Mouse (Mus musculus): ENCODE data around the gene Mark1. TPM values are rescaled to one million over a fixed set of nuclear protein-coding genes. Genes with fewer than 3 reads are reported as not detected.

Gene Mark1
- polyA plus RNA-seq, 1 experiment from 2014 or later = 2.6 TPM

DNA sequence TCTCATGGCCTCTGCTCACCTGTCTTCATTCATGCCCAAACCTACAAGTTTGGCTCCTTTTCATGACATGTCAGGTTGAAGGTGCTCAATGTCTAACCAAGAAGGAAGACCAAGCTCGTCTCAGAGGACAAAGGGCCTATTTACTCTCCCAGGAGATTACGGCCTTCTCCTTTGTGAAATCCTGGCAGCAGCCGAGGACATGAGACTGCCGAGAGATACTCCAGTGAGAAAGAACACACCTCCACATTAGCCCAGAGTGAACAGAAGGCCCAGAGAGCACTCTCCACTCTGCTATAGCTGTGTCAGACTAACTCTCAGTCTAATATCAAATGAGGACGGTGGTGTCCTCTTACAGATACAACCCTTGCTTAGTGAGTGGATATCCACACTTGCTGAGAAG, 47.6 kb downstream of the Mark1 start:
- ATAC-seq (replicated peaks; ENCODE audit: low FRiP score, low TSS enrichment, low read depth) (0 out of 2 replicates have a peak, but pooled peaks have one; percentile 27), DNase-seq (ENCODE audit: low spot score) (no peak)
- 0 out of 2 replicates have a peak, but pooled peaks cover under 1% of the 10 kb centered on the region for H3K9me3 ChIP-seq (ENCODE audit: control insufficient read depth, low read length)
- no peaks in the 10 kb centered on the region for H3K27me3 ChIP-seq (replicated peaks; ENCODE audit: control insufficient read depth, insufficient read depth, low read length)
- H3K4me3 ChIP-seq (ENCODE audit: low read depth, low read length) = no peak overlapping the region
- no peaks in the 10 kb centered on the region for H3K36me3 ChIP-seq (ENCODE audit: control insufficient read depth, insufficient read depth, low read length)
- H3K4me2 ChIP-seq (ENCODE audit: low read length) = no peak overlapping the region
- 51% methylated on average over 5 of the region's 5 CpGs for WGBS
- no peak overlapping the region for H3K9ac ChIP-seq (ENCODE audit: low read length)
- H3K27ac ChIP-seq (ENCODE audit: low read depth) = no peak overlapping the region; the same call in 1 of the 2 replicates
- peaks cover 5% of the 10 kb centered on the region; the same call in 1 of the 2 replicates for H3K4me1 ChIP-seq (replicated peaks; ENCODE audit: control insufficient read depth, insufficient read depth, low read length)

GRCm38 (mm10) chr1:184951057-184951456, 48.3 kb downstream of the Mark1 start:
- Histone ChIP-seq H3K4me2 (ENCODE audit: low read length) (no peak overlapping the region), H3K4me3 (ENCODE audit: low read depth, low read length) (no peak overlapping the region), H3K27ac (ENCODE audit: low read depth) (no peak overlapping the region), H3K4me1 (replicated peaks; ENCODE audit: control insufficient read depth, insufficient read depth, low read length) (peaks cover 5% of the 10 kb centered on the region; the same call in 1 of the 2 replicates), H3K9me3 (ENCODE audit: control insufficient read depth, low read length) (no peaks in the 10 kb centered on the region), H3K9ac (ENCODE audit: low read length) (no peak overlapping the region), H3K36me3 (ENCODE audit: control insufficient read depth, insufficient read depth, low read length) (no peaks in the 10 kb centered on the region), H3K27me3 (replicated peaks; ENCODE audit: control insufficient read depth, insufficient read depth, low read length) (no peaks in the 10 kb centered on the region)
- DNase-seq (ENCODE audit: low spot score) (no peak), ATAC-seq (replicated peaks; ENCODE audit: low FRiP score, low TSS enrichment, low read depth) (no peak)
- WGBS = 87% methylated on average over 11 of the region's 11 CpGs

GRCm38 (mm10) chr1:184938106-184938505, 61.3 kb downstream of the Mark1 start:
- DNase-seq (ENCODE audit: low spot score) (no peak), ATAC-seq (replicated peaks; ENCODE audit: low FRiP score, low TSS enrichment, low read depth) (no peak)
- H3K4me2 ChIP-seq (ENCODE audit: low read length) = no peak overlapping the region
- no peaks in the 10 kb centered on the region for H3K9me3 ChIP-seq (ENCODE audit: control insufficient read depth, low read length)
- H3K36me3 ChIP-seq (ENCODE audit: control insufficient read depth, insufficient read depth, low read length) = no peaks in the 10 kb centered on the region
- WGBS = 81% methylated on average over 4 of the region's 4 CpGs
- H3K9ac ChIP-seq (ENCODE audit: low read length) = no peak overlapping the region
- H3K4me1 ChIP-seq (replicated peaks; ENCODE audit: control insufficient read depth, insufficient read depth, low read length) = no peaks in the 10 kb centered on the region
- H3K4me3 ChIP-seq (ENCODE audit: low read depth, low read length) = no peak overlapping the region
- no peak overlapping the region for H3K27ac ChIP-seq (ENCODE audit: low read depth)
- H3K27me3 ChIP-seq (replicated peaks; ENCODE audit: control insufficient read depth, insufficient read depth, low read length) = no peaks in the 10 kb centered on the region

GRCm38 (mm10) chr1:184935980-184936379, 63.4 kb downstream of the Mark1 start:
- 47% methylated on average over 5 of the region's 5 CpGs for WGBS
- no peak for ATAC-seq (replicated peaks; ENCODE audit: low FRiP score, low TSS enrichment, low read depth)

GRCm38 (mm10) chr1:184935490-184935889, 63.9 kb downstream of the Mark1 start:
- WGBS = 59% methylated on average over 6 of the region's 6 CpGs
- ATAC-seq (replicated peaks; ENCODE audit: low FRiP score, low TSS enrichment, low read depth) (no peak), DNase-seq (ENCODE audit: low spot score) (no peak)
- Histone ChIP-seq H3K9me3 (ENCODE audit: control insufficient read depth, low read length) (no peaks in the 10 kb centered on the region), H3K27me3 (replicated peaks; ENCODE audit: control insufficient read depth, insufficient read depth, low read length) (no peaks in the 10 kb centered on the region), H3K27ac (ENCODE audit: low read depth) (no peak overlapping the region), H3K4me1 (replicated peaks; ENCODE audit: control insufficient read depth, insufficient read depth, low read length) (no peaks in the 10 kb centered on the region), H3K36me3 (ENCODE audit: control insufficient read depth, insufficient read depth, low read length) (no peaks in the 10 kb centered on the region), H3K4me3 (ENCODE audit: low read depth, low read length) (no peak overlapping the region), H3K4me2 (ENCODE audit: low read length) (no peak overlapping the region), H3K9ac (ENCODE audit: low read length) (no peak overlapping the region)

More at GRCm38 (mm10) chr1:184935980-184936379, 63.4 kb downstream of the Mark1 start:
- no peaks in the 10 kb centered on the region for H3K4me1 ChIP-seq (replicated peaks; ENCODE audit: control insufficient read depth, insufficient read depth, low read length)
- no peaks in the 10 kb centered on the region for H3K27me3 ChIP-seq (replicated peaks; ENCODE audit: control insufficient read depth, insufficient read depth, low read length)
- H3K9me3 ChIP-seq (ENCODE audit: control insufficient read depth, low read length) = no peaks in the 10 kb centered on the region
- no peak overlapping the region for H3K4me3 ChIP-seq (ENCODE audit: low read depth, low read length)
- no peak overlapping the region for H3K27ac ChIP-seq (ENCODE audit: low read depth)
- no peaks in the 10 kb centered on the region for H3K36me3 ChIP-seq (ENCODE audit: control insufficient read depth, insufficient read depth, low read length)
- no peak overlapping the region for H3K4me2 ChIP-seq (ENCODE audit: low read length)
- no peak overlapping the region for H3K9ac ChIP-seq (ENCODE audit: low read length)
- no peak for DNase-seq (ENCODE audit: low spot score)

DNA sequence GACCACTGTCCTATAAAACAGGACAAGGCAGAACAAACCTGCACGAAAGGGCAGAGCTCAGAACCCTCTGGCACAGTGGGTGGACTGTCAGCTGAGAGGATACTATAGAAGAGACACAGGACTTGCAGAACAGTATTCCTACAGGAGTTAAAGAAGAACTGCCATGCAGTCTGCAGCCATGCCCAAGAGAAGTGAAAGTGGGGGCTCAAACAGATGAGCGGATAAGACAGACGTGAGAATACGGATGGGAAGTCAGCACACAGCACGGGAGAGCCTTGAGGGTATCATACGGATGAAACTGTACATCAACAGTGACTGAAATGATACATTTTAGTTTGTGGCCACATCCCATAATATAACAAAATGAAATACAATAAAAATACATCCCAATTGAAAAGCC, 68.3 kb downstream of the Mark1 start:
- Histone ChIP-seq H3K4me1 (replicated peaks; ENCODE audit: control insufficient read depth, insufficient read depth, low read length) (no peaks in the 10 kb centered on the region), H3K27me3 (replicated peaks; ENCODE audit: control insufficient read depth, insufficient read depth, low read length) (no peaks in the 10 kb centered on the region), H3K27ac (ENCODE audit: low read depth) (no peak overlapping the region), H3K36me3 (ENCODE audit: control insufficient read depth, insufficient read depth, low read length) (peaks cover 9% of the 10 kb centered on the region; the same call in 1 of the 2 replicates), H3K9me3 (ENCODE audit: control insufficient read depth, low read length) (no peaks in the 10 kb centered on the region), H3K4me3 (ENCODE audit: low read depth, low read length) (no peak overlapping the region), H3K4me2 (ENCODE audit: low read length) (no peak overlapping the region), H3K9ac (ENCODE audit: low read length) (no peak overlapping the region)
- WGBS = 87% methylated on average over 6 of the region's 6 CpGs
- ATAC-seq (replicated peaks; ENCODE audit: low FRiP score, low TSS enrichment, low read depth) = no peak
- DNase-seq (ENCODE audit: low spot score) = peak; percentile 41

DNA sequence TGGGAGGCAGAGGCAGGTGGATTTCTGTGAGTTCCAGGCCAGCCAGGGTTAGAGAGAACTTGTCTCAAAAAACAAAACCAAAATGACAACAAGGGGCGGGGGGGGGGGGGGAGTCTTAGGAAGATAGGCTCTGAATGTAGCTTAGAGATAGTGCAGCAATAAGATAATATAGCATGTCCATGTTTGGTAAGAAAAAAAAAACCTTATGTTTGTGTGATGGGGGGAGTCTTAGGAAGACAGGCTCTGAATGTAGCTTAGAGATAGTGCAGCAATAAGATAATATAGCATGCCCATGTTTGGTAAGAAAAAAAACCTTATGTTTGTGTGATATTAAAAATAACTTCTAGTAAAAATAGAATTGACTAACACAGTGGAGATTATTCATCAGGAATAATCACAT, 71.0 kb downstream of the Mark1 start:
- 85% methylated on average over 1 of the region's 1 CpGs for WGBS
- ATAC-seq (replicated peaks; ENCODE audit: low FRiP score, low TSS enrichment, low read depth) = no peak
- DNase-seq (ENCODE audit: low spot score) = no peak

DNA sequence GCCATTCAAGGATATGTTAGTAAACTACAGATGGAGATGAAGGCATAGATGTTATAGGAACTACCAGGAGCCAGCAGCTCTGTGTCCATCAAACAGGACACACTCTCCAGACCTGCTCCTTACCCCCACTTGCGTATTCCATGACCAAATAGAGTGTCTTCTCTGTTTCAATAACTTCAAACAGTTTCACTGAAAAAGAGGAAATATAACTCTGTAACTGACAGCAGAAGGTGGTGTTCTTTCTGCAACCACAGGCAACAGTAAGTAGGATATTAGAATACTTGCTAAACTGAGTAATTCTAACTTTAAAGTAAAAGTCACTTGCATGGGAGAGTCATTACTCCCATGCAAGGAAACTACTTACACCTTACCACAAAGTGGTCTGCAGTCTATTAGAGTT, 71.5 kb downstream of the Mark1 start:
- Histone ChIP-seq H3K36me3 (ENCODE audit: control insufficient read depth, insufficient read depth, low read length) (peaks cover 13% of the 10 kb centered on the region; the same call in 1 of the 2 replicates), H3K27me3 (replicated peaks; ENCODE audit: control insufficient read depth, insufficient read depth, low read length) (no peaks in the 10 kb centered on the region), H3K4me3 (ENCODE audit: low read depth, low read length) (no peak overlapping the region), H3K9me3 (ENCODE audit: control insufficient read depth, low read length) (no peaks in the 10 kb centered on the region), H3K4me1 (replicated peaks; ENCODE audit: control insufficient read depth, insufficient read depth, low read length) (no peaks in the 10 kb centered on the region), H3K4me2 (ENCODE audit: low read length) (no peak overlapping the region), H3K9ac (ENCODE audit: low read length) (no peak overlapping the region), H3K27ac (ENCODE audit: low read depth) (no peak overlapping the region)
- DNase-seq (ENCODE audit: low spot score) = no peak
- ATAC-seq (replicated peaks; ENCODE audit: low FRiP score, low TSS enrichment, low read depth) = no peak
- WGBS = 91% methylated on average over 1 of the region's 1 CpGs

More for the DNA sequence above, 71.0 kb downstream of the Mark1 start:
- Histone ChIP-seq H3K27me3 (replicated peaks; ENCODE audit: control insufficient read depth, insufficient read depth, low read length) (no peaks in the 10 kb centered on the region), H3K9me3 (ENCODE audit: control insufficient read depth, low read length) (no peaks in the 10 kb centered on the region), H3K36me3 (ENCODE audit: control insufficient read depth, insufficient read depth, low read length) (peaks cover 9% of the 10 kb centered on the region; the same call in 1 of the 2 replicates), H3K9ac (ENCODE audit: low read length) (no peak overlapping the region), H3K4me3 (ENCODE audit: low read depth, low read length) (no peak overlapping the region), H3K4me1 (replicated peaks; ENCODE audit: control insufficient read depth, insufficient read depth, low read length) (no peaks in the 10 kb centered on the region), H3K27ac (ENCODE audit: low read depth) (no peak overlapping the region), H3K4me2 (ENCODE audit: low read length) (no peak overlapping the region)

GRCm38 (mm10) chr1:184922824-184923223, 76.5 kb downstream of the Mark1 start:
- H3K9ac ChIP-seq (ENCODE audit: low read length) = no peak overlapping the region
- no peak for ATAC-seq (replicated peaks; ENCODE audit: low FRiP score, low TSS enrichment, low read depth)
- H3K4me2 ChIP-seq (ENCODE audit: low read length) = no peak overlapping the region
- H3K27ac ChIP-seq (ENCODE audit: low read depth) = no peak overlapping the region
- H3K36me3 ChIP-seq (ENCODE audit: control insufficient read depth, insufficient read depth, low read length) = peaks cover 29% of the 10 kb centered on the region
- H3K9me3 ChIP-seq (ENCODE audit: control insufficient read depth, low read length) = no peaks in the 10 kb centered on the region
- no peaks in the 10 kb centered on the region for H3K27me3 ChIP-seq (replicated peaks; ENCODE audit: control insufficient read depth, insufficient read depth, low read length)
- no peak overlapping the region for H3K4me3 ChIP-seq (ENCODE audit: low read depth, low read length)
- 90% methylated on average over 13 of the region's 13 CpGs for WGBS
- DNase-seq (ENCODE audit: low spot score) = no peak
- no peaks in the 10 kb centered on the region for H3K4me1 ChIP-seq (replicated peaks; ENCODE audit: control insufficient read depth, insufficient read depth, low read length)

All from intestine, embryonic 14.5 days (tissue).